Mouse (Mus musculus) frontal cortex, postnatal 14 days (tissue): ENCODE measurements around the gene Pemt.
A peak's percentile ranks its signal among the peaks of the same experiment; 100 is the strongest.
"Not testable (repeated sequence)": the region's sequence is repeated elsewhere in the genome, so short reads cannot be mapped to it uniquely, and the experiment has no call there.

Experiments used
- DNase-seq, 2 experiments: peaks; one replicate each; pipeline ENCODE4 v3.0.0; 2022; ENCODE audit warnings: low spot score in 2 of 2

Pemt gene

GRCm38 (mm10) chr11:59948401-59948767 is 97.9 kb downstream of the Pemt start:
- DNase-seq: no peak

- peak; percentile 92 to 95 for DNase-seq
Measured at GRCm38 (mm10) chr11:59947752-59948400, 98.4 kb downstream of the Pemt start, which contains the start of gene Med9. Gene Med9 (plus strand): TSS chr11:59948206.

GRCm38 (mm10) chr11:59944855-59945254 is 101.4 kb downstream of the Pemt start:
- DNase-seq: not testable (repeated sequence)

GRCm38 (mm10) chr11:59941391-59941790 is 104.9 kb downstream of the Pemt start:
- no peak for DNase-seq

- no peak for DNase-seq
Measured at GRCm38 (mm10) chr11:59940645-59941044, 105.6 kb downstream of the Pemt start.

GRCm38 (mm10) chr11:59939821-59940220 is 106.5 kb downstream of the Pemt start:
- no peak for DNase-seq

GRCm38 (mm10) chr11:59937615-59938014 is 108.7 kb downstream of the Pemt start:
- DNase-seq: no peak

GRCm38 (mm10) chr11:59937023-59937422 is 109.3 kb downstream of the Pemt start:
- no peak for DNase-seq

- no peak for DNase-seq
Measured at GRCm38 (mm10) chr11:59933943-59934342, 112.3 kb downstream of the Pemt start.

- DNase-seq: no peak
Measured at GRCm38 (mm10) chr11:59932560-59933337, 113.5 kb downstream of the Pemt start.

GRCm38 (mm10) chr11:59930031-59930430 is 116.3 kb downstream of the Pemt start:
- DNase-seq: no peak

- no peak for DNase-seq
Measured at GRCm38 (mm10) chr11:59921265-59921664, 125.0 kb downstream of the Pemt start.
